Mouse (Mus musculus): ENCODE measurements around the gene Cbfa2t3. TPM values are rescaled to one million over a fixed set of nuclear protein-coding genes. Genes with fewer than 3 reads are reported as not detected.

Cbfa2t3 gene
- 5.8 TPM for polyA plus RNA-seq (2014; fragmentation: Illumina TruSeq; extraction: RNeasy Lipid Tissue Mini Kit (QIAGEN cat#74804))

GRCm38 (mm10) chr8:122699005-122699492 is at the start of gene Cbfa2t3:
Gene Cbfa2t3 (minus strand): TSS chr8:122699109.

GRCm38 (mm10) chr8:122622727-122623126 is 76.2 kb downstream of the Cbfa2t3 start, which contains the start of gene Pabpn1l:
Gene Pabpn1l (minus strand): TSS chr8:122622739.

GRCm38 (mm10) chr8:122611295-122612133 is 87.4 kb downstream of the Cbfa2t3 start, which contains the start of the genes Galns and Trappc2l:
Gene Galns (minus strand): TSS chr8:122611463.
Gene Trappc2l (plus strand): TSS chr8:122611640.

GRCm38 (mm10) chr8:122576648-122577022 is 122.3 kb downstream of the Cbfa2t3 start, which contains the start of gene Aprt:
Gene Aprt (minus strand): TSS chr8:122576909.

Other genes starting within 250 kb of the Cbfa2t3 start
- not detected for gene Snai3, start 238.4 kb downstream of the Cbfa2t3 start, polyA plus RNA-seq (2014; fragmentation: Illumina TruSeq; extraction: RNeasy Lipid Tissue Mini Kit (QIAGEN cat#74804))
- gene Rnf166, start 223.0 kb downstream of the Cbfa2t3 start, polyA plus RNA-seq (2014; fragmentation: Illumina TruSeq; extraction: RNeasy Lipid Tissue Mini Kit (QIAGEN cat#74804)) = 22.0 TPM
- not detected for gene Ctu2, start 223.0 kb downstream of the Cbfa2t3 start, polyA plus RNA-seq (2014; fragmentation: Illumina TruSeq; extraction: RNeasy Lipid Tissue Mini Kit (QIAGEN cat#74804))
- gene Piezo1, start 147.8 kb downstream of the Cbfa2t3 start, polyA plus RNA-seq (2014; fragmentation: Illumina TruSeq; extraction: RNeasy Lipid Tissue Mini Kit (QIAGEN cat#74804)) = 2.5 TPM
- gene Cdt1, start 131.1 kb downstream of the Cbfa2t3 start, polyA plus RNA-seq (2014; fragmentation: Illumina TruSeq; extraction: RNeasy Lipid Tissue Mini Kit (QIAGEN cat#74804)) = 1.8 TPM
- gene Aprt, start 122.2 kb downstream of the Cbfa2t3 start, polyA plus RNA-seq (2014; fragmentation: Illumina TruSeq; extraction: RNeasy Lipid Tissue Mini Kit (QIAGEN cat#74804)) = not detected
- 1.1 TPM for gene Galns, start 87.6 kb downstream of the Cbfa2t3 start, polyA plus RNA-seq (2014; fragmentation: Illumina TruSeq; extraction: RNeasy Lipid Tissue Mini Kit (QIAGEN cat#74804))
- 2.9 TPM for gene Trappc2l, start 87.5 kb downstream of the Cbfa2t3 start, polyA plus RNA-seq (2014; fragmentation: Illumina TruSeq; extraction: RNeasy Lipid Tissue Mini Kit (QIAGEN cat#74804))
- gene Pabpn1l, start 76.4 kb downstream of the Cbfa2t3 start, polyA plus RNA-seq (2014; fragmentation: Illumina TruSeq; extraction: RNeasy Lipid Tissue Mini Kit (QIAGEN cat#74804)) = not detected
- gene Acsf3, start 76.4 kb upstream of the Cbfa2t3 start, polyA plus RNA-seq (2014; fragmentation: Illumina TruSeq; extraction: RNeasy Lipid Tissue Mini Kit (QIAGEN cat#74804)) = 0.34 TPM
- not detected for gene Cdh15, start 148.9 kb upstream of the Cbfa2t3 start, polyA plus RNA-seq (2014; fragmentation: Illumina TruSeq; extraction: RNeasy Lipid Tissue Mini Kit (QIAGEN cat#74804))

Data from ovary, adult 10 weeks (tissue).